Mouse (Mus musculus) cerebellum, adult (tissue): ENCODE results near the gene Mecom.
"Not testable (repeated sequence)": the region's sequence is repeated elsewhere in the genome, so short reads cannot be mapped to it uniquely, and the experiment has no call there.

Source experiments
- ATAC-seq: cut with Nextera tagmentation; 2 replicates; pipeline ENCODE4 v1.9.2; 2017; ENCODE audit warnings: mild to moderate bottlenecking, moderate library complexity, mixed read lengths; ENCODE audit not compliant: insufficient number of reproducible peaks, low FRiP score, low TSS enrichment

Gene Mecom

DNA sequence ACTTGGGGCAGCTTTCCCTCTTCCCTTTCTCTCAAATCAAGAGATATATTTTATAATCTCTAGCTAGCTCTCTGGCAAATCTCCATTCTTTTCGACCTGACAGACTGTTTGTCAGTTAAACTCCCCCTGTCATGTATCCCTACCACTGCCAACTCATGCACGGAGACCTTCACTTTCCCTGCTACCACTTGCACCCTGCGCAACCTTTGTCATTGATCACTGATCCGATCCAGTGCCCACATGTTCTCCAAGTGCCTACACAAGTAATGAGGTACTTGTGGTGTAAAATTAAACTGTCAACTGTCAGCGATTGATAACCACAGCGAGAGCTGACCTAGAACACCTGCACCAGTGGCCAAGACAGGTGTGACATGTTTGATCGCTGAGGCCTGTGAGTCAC lies 95.3 kb downstream of the Mecom start:
- no peak for ATAC-seq

- no peak for ATAC-seq
Measured at GRCm38 (mm10) chr3:30450206-30450965, 97.4 kb downstream of the Mecom start.

DNA sequence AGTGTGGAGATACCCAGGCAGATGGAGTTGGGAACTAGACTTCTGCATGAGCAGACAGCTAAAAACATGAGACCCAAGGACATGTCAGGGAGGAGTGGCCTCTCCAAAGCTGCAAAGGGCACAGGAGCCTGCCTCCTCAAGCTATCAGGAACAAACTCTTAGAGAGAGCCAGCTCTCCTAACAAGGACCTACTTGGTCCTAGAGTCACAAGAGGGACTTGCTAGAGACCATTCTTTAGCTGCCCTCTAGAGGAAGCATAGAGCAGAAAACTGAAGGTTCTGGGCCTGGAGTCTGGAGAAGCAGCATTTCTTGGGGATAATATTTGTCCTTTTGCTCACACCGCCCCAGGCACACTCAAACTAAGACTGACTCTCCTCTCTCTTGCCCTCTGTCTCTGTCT lies 99.2 kb downstream of the Mecom start:
- no peak for ATAC-seq

GRCm38 (mm10) chr3:30445970-30446442 lies 101.8 kb downstream of the Mecom start:
- ATAC-seq, result no peak

- ATAC-seq, result no peak
Measured at GRCm38 (mm10) chr3:30445247-30445969, 102.4 kb downstream of the Mecom start.

DNA sequence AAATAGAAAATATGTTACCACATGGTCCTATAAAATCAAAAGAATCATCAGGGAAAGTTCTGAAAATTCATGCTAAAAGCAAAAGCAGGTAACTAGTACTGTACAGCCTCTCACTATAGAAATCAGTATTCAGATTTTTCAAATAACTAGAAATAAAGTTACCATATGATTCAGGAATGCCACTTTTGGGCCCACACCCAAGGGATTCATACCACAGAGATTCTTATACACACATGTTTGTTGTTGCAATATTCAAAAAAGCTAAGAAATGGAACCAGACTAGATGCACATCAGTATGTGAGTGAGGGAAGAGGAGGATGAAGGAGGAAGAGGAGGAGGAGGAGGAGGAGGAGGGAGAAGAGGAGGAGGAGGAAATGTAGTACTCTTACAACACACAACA lies 106.2 kb downstream of the Mecom start:
- no peak for ATAC-seq

- no peak for ATAC-seq
Measured at GRCm38 (mm10) chr3:30438007-30438406, 109.8 kb downstream of the Mecom start.

DNA sequence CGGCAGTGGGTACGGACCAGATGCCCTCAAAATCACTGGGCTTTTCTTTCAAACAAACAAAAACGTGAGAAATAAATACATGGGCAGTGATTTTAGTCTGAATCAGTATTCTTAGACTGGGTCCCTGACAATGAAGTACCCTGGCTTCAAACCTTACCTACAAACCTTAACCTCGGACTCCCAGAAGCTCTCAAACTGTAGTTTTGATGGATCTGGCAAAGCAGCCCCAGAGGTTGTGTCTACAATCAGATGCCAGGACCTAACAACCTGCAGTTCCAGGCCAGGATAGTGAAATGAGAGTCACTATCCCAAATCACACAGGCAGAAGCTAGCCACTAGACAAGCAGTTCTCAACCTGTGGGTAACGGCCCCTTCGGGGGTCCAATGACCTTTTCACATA lies 111.2 kb downstream of the Mecom start:
- no peak for ATAC-seq

GRCm38 (mm10) chr3:30436131-30436530 lies 111.7 kb downstream of the Mecom start:
- no peak for ATAC-seq

DNA sequence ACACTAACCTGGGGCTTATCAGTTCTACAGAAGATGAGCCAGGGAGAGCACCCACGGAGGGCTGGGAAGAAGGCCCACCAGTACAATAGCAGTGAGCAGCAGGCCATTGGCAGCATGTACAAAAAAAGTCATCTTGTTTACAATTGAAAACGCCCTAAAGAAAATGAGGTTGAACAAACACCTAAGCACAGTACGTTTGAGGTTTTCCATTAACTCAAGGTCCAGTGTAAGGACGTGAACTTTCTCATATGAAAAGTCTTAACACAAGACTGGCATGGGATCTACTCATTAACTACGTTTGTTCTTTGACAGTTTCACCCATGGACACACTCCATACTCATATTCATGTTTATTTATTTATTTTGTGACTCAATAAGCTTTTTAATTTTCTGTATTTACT lies 118.9 kb downstream of the Mecom start:
- no peak for ATAC-seq

DNA sequence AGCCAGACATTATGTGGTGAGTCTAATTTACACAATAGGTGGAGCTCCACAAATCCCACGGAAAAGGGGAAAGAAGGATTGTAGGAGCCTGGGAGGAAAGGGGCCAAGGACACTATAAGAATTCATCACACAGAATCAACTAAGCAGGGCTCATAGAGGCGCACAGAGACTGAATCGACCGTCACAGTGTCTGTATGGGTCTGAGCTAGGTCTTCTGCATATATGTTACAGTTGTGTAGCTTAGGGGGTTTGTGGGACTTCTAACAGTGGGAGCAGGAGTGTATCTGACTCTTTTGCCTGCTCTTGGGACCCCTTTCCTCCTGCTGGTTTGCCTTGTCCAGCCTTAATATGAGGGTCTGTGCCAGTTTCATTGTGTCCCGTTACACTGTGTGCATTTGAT lies 123.8 kb downstream of the Mecom start:
- no peak for ATAC-seq

- ATAC-seq, result not testable (repeated sequence)
Measured at GRCm38 (mm10) chr3:30421948-30422347, 125.9 kb downstream of the Mecom start.

GRCm38 (mm10) chr3:30420899-30421298 lies 126.9 kb downstream of the Mecom start:
- no peak for ATAC-seq

DNA sequence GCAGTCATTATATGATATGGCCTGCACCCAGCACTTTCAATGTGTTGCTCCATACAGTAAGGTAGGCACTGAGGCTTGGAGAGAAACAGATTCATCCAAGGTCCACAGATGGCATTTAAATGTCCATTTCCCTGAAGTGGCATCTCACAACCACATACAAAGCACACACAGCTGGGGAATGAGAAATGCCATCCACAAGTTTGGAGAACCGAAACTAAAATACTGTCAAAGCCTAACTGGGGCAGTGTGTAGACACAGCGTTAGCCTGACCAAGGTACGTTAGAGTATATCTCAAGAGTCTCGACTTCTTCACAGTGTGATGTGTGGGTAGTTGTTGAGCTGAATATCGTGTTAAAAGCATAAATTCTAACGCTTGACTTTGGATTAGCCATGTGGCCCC lies 133.6 kb downstream of the Mecom start:
- ATAC-seq, result no peak

- no peak for ATAC-seq
Measured at GRCm38 (mm10) chr3:30410778-30411177, 137.0 kb downstream of the Mecom start.

DNA sequence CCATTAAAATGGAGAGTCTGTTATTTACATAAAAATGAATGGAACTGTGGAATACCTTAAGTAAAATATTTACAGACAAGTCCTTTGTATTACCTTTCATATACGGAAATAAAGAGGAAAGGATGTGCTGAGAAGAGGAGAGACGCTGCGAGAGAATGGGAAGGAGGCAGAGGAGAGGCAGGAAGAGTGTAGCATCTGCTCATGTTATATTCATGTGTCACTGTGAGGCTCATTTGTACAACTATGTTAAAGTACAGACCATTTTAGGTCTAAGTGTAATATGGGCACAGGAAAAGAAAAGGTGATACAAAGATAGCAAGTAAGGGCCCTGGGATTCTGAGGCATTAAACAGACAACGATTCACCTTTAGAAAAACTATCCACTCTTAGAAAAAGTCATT lies 143.0 kb downstream of the Mecom start:
- ATAC-seq, result no peak

DNA sequence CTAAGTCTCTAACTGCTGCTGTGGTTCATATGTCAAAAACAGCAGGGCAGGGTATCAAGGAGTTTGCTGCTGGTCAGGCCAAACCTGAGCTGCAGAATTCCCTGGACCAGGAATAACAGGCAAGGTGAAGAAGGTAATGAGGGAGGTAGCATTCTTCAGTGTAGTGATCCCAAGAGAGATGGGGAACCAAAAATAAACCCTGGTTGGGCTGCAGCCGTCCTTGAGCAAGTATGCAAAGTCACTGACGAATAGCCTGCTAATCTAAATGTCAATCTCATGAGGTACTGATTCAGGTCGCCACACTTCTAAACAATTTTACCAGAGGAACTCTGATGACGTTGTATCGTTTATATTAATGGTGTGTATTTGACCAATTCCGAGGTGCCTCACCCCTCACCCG lies 148.9 kb downstream of the Mecom start:
- no peak for ATAC-seq

DNA sequence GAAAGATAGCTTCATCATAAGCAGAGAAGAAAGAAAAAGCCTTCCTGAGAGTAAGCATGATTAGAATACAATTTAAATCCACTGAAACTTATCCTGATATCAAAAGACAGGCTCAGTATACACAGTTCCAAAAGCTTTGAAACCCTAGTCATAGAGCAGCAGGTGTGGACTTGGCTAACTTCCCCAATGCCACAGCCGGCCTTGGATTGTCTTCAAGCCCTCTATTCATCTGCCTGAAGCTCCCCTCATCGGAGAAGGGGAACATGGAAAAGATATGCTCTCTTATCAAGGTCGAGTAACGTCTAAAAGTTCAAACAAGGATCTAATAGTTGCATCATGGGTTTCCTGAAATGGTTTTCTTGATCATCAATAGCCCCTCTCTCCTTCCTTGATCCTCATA lies 152.9 kb downstream of the Mecom start:
- no peak for ATAC-seq

DNA sequence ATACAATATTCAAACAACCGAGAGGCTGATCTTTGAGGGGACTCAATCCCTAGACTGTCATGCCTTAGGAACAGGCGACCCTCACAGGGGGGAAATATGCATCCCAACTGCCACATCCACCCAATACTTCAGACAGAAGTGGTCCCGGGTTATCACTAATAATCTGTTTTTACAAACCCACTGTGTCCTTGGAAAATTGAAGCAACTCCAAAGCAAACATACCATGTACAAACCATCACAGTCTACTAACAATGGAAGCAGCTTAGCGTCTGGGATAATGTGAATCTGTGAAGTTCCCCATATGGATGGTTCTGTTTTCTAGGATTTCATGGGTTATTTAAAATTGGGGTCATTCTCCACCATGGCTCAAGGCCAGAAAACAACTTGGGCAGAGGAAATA lies 155.1 kb downstream of the Mecom start:
- ATAC-seq, result no peak

DNA sequence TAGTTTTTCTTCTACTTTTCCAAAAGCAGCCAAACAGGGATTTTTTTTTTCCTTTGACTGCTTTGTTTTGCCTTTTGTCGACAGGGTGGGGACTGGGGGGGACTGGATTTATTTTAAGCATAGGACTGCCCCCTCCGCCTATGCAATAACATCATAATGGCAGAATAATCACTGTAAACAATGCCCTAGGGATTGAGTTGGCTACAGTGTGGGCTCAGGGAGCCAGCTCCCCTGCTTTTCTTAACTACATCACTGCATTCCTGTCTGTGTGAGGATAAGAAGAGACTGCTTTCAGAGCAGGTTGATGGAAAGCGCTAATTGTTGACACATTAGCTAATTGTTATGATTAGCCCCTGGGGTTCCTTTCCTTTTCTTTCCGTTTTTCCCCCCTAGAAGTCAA lies 155.6 kb downstream of the Mecom start:
- ATAC-seq, result no peak

DNA sequence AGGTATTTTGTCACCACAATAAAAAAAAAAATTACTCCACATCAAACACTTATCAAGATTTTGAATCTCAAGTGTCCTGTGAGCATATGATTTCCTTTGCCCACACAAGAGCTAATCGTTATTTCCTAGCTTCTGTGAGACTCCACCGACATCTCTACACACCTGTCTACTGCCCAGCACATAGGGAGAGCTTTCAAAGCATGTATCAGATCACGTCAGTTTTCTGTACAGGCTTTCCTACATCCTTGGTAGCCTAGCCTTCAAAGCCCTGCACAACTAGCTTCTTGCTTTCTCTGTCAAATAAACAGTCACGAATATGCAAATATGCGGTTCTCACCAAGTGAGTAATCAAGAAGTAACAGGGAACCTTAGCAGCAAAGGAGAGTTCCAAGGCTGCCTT lies 157.5 kb downstream of the Mecom start:
- no peak for ATAC-seq

DNA sequence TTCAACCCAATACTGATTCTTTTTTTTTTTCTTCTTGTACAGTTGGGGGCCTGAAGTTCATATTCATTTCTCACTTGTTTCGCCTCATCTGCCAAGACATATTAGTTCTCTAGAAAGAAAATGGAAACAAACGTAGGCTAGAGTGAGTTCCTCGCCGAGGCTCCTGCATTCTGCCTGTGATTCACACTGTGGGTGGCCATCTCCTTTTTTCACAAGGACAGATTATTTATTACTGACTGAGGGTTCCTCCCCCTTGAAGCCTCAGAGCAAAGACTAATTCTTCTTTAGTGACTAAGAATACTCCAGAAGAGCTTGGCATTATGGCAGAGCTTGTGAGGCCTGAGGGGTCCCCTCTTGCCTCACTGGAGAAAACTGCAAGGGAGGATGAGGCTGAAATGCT lies 167.5 kb downstream of the Mecom start:
- no peak for ATAC-seq
